Mouse (Mus musculus): ENCODE data around the gene Vmn1r1. TPM values are rescaled to one million over a fixed set of nuclear protein-coding genes. Genes with fewer than 3 reads are reported as not detected.

The Vmn1r1 gene
- not detected in 2 replicates for total RNA-seq (2023)

GRCm38 (mm10) chr1:182164386-182164785 lies at the start of gene Vmn1r1:
Gene Vmn1r1, minus strand, starts transcription at chr1:182164486.

GRCm38 (mm10) chr1:182124506-182124905 lies 39.8 kb downstream of the Vmn1r1 start, which contains the start of gene Srp9:
Gene Srp9, plus strand, starts transcription at chr1:182124737.

Other genes with a start within 250 kb of the Vmn1r1 start
- 0.43 and 1.6 TPM in 2 replicates for gene Enah, start 144.5 kb downstream of the Vmn1r1 start, total RNA-seq (2023)
- 40.9 and 48.4 TPM in 2 replicates for gene Srp9, start 39.7 kb downstream of the Vmn1r1 start, total RNA-seq (2023)
- gene Degs1, start 118.3 kb upstream of the Vmn1r1 start, total RNA-seq (2023) = 168 and 202 TPM in 2 replicates
- gene Fbxo28, start 177.1 kb upstream of the Vmn1r1 start, total RNA-seq (2023) = 26.9 and 33.4 TPM in 2 replicates
- 16.6 and 17.0 TPM in 2 replicates for gene Trp53bp2, start 244.7 kb upstream of the Vmn1r1 start, total RNA-seq (2023)

Data from neutrophil, adult 65 days (primary cell).